Mouse (Mus musculus) hindbrain, embryonic 16.5 days (tissue): ENCODE measurements around the gene Cdc16. TPM values are rescaled to one million over a fixed set of nuclear protein-coding genes. Genes with fewer than 3 reads are reported as not detected.

Experiments used
- ATAC-seq: fragments of 200-750 bp; cut with Nextera tagmentation; 2 replicates; pipeline ENCODE4 v1.8.0; 2017; ENCODE audit warnings: moderate TSS enrichment, moderate library complexity
- H3K27ac ChIP-seq: fragments of 300-500 bp; sonication (generic); 2 replicates; pipeline ENCODE4 v1.5.1; 2014; ENCODE audit warnings: low read depth, mild to moderate bottlenecking, control low read depth, low read length, moderate library complexity
- H3K27me3 ChIP-seq: fragments of 300-500 bp; sonication (generic); replicated peaks from 2 replicates; pipeline ENCODE4 v1.6.1; 2014; ENCODE audit warnings: low read length; ENCODE audit not compliant: control insufficient read depth, insufficient read depth
- H3K36me3 ChIP-seq: fragments of 300-500 bp; sonication (generic); 2 replicates; pipeline ENCODE4 v1.6.1; 2014; ENCODE audit warnings: mild to moderate bottlenecking, low read length, moderate library complexity, mixed read lengths; ENCODE audit not compliant: control insufficient read depth, insufficient read depth
- H3K4me1 ChIP-seq: fragments of 300-500 bp; sonication (generic); 2 replicates; pipeline ENCODE4 v1.6.1; 2014; ENCODE audit warnings: low read depth, low read length; ENCODE audit not compliant: control insufficient read depth, insufficient read depth
- H3K4me2 ChIP-seq: fragments of 300-500 bp; sonication (generic); 2 replicates; pipeline ENCODE4 v1.6.1; 2014; ENCODE audit warnings: mild to moderate bottlenecking, low read length, control low read depth, moderate library complexity
- H3K4me3 ChIP-seq: fragments of 300-500 bp; sonication (generic); 2 replicates; pipeline ENCODE4 v1.5.1; 2014; ENCODE audit warnings: mild to moderate bottlenecking, low read length, control low read depth, moderate library complexity
- H3K9ac ChIP-seq: fragments of 300-500 bp; sonication (generic); 2 replicates; pipeline ENCODE4 v1.6.1; 2014; ENCODE audit warnings: low read depth, mild to moderate bottlenecking, control low read depth, low read length, moderate library complexity
- H3K9me3 ChIP-seq: fragments of 300-500 bp; sonication (generic); 2 replicates; pipeline ENCODE4 v1.6.1; 2014; ENCODE audit warnings: mild to moderate bottlenecking, low read length, moderate library complexity; ENCODE audit not compliant: control insufficient read depth
- WGBS: fragments of 180-500 bp; shearing (Covaris S2); extraction: QIAGEN DNeasy Blood & Tissue Kit; methylation state at CpG from one replicate; pipeline ENCODE4 v1.1.7; 2014; 5-methylcytosine and 5-hydroxymethylcytosine counted together
- polyA plus RNA-seq: library from polyadenylated mRNA; unstranded; fragments of >200 nt; fragmentation: Nextera tagmentation; extraction: Ambion mirVana; gene quantifications from 2 replicates; pipeline ENCODE4 v1.2.1, GENCODE M21; 2015

Gene Cdc16
- polyA plus RNA-seq, 1 experiment from 2014 or later, result 142 TPM

GRCm38 (mm10) chr8:13793746-13794101, 36.2 kb downstream of the Cdc16 start:
- H3K27me3 ChIP-seq, result no peaks in the 10 kb centered on the region
- no peak overlapping the region for H3K4me3 ChIP-seq
- no peaks in the 10 kb centered on the region for H3K9me3 ChIP-seq
- H3K4me2 ChIP-seq, result no peak overlapping the region
- no peak overlapping the region for H3K27ac ChIP-seq
- H3K4me1 ChIP-seq, result no peaks in the 10 kb centered on the region
- WGBS, result 92% methylated on average over 11 of the region's 11 CpGs
- ATAC-seq, result no peak
- peaks cover 43% of the 10 kb centered on the region for H3K36me3 ChIP-seq
- no peak overlapping the region for H3K9ac ChIP-seq

DNA sequence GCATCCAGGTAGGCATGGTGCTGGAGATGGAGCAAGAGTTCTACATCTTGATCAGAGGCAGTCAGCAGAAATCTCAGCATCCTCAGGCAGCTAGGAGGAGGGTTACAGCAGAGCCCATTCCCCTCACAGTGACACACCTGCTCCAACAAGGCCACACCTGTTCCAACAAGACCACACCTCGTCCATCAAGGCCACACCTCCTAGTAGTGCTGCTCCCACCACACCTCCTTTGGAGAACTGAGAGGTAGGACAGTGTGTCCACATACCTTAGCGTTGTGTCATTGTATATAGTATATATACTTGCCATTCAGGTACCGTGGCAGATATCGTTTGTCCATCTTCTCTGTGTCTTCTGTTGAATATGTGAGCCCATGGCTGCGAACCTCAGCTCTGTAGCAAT, 40.2 kb downstream of the Cdc16 start:
- H3K4me1 ChIP-seq, result no peaks in the 10 kb centered on the region
- H3K9ac ChIP-seq, result no peak overlapping the region
- H3K36me3 ChIP-seq, result peaks cover 35% of the 10 kb centered on the region
- no peak overlapping the region for H3K4me3 ChIP-seq
- H3K9me3 ChIP-seq, result no peaks in the 10 kb centered on the region
- no peak for ATAC-seq
- WGBS, result 94% methylated on average over 5 of the region's 5 CpGs
- no peak overlapping the region for H3K4me2 ChIP-seq
- no peak overlapping the region for H3K27ac ChIP-seq
- no peaks in the 10 kb centered on the region for H3K27me3 ChIP-seq

DNA sequence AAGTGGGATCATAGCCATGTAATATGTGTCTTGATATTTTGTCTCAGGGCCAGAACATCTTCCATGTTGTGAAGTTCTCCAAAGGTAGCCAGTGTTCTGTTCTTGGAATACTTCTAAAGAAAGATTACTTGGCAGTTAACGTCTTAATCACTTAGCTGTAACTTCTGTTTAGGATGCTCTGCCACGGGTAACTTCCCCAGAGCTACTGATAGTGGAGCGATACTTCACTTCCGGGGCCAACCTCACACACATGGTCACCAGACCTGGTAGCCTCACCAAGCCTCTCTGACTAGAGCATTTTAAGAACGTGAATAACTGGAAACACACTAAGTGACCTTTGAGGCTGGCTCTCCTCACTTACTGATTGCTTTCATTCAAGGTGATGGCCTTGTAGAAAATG, 42.1 kb downstream of the Cdc16 start:
- H3K4me3 ChIP-seq, result no peak overlapping the region
- H3K4me1 ChIP-seq, result no peaks in the 10 kb centered on the region
- H3K27ac ChIP-seq, result no peak overlapping the region
- no peaks in the 10 kb centered on the region for H3K9me3 ChIP-seq
- no peak overlapping the region for H3K9ac ChIP-seq
- H3K27me3 ChIP-seq, result no peaks in the 10 kb centered on the region
- ATAC-seq, result no peak
- WGBS, result 89% methylated on average over 5 of the region's 5 CpGs
- peaks cover 30% of the 10 kb centered on the region for H3K36me3 ChIP-seq
- H3K4me2 ChIP-seq, result no peak overlapping the region

GRCm38 (mm10) chr8:13828598-13829172, 71.2 kb downstream of the Cdc16 start:
- no peak overlapping the region for H3K4me3 ChIP-seq
- H3K9me3 ChIP-seq, result no peaks in the 10 kb centered on the region
- no peak overlapping the region for H3K9ac ChIP-seq
- H3K4me1 ChIP-seq, result no peaks in the 10 kb centered on the region
- ATAC-seq, result no peak
- H3K36me3 ChIP-seq, result no peaks in the 10 kb centered on the region
- no peak overlapping the region for H3K27ac ChIP-seq
- H3K27me3 ChIP-seq, result no peaks in the 10 kb centered on the region
- no peak overlapping the region for H3K4me2 ChIP-seq
- 81% methylated on average over 7 of the region's 7 CpGs for WGBS

Other genes starting within 250 kb of the Cdc16 start
- not detected in 2 replicates for gene 1700029H14Rik, start 195.2 kb upstream of the Cdc16 start, polyA plus RNA-seq
- 43.5 and 46.3 TPM in 2 replicates for gene Rasa3, start 80.1 kb upstream of the Cdc16 start, polyA plus RNA-seq
- gene Cfap97d2, start 51.8 kb upstream of the Cdc16 start, polyA plus RNA-seq, result 1.0 and 1.9 TPM in 2 replicates
- gene Upf3a, start 27.9 kb downstream of the Cdc16 start, polyA plus RNA-seq, result 40.4 and 40.8 TPM in 2 replicates
- gene AF366264, start 80.7 kb downstream of the Cdc16 start, polyA plus RNA-seq, result not detected in 2 replicates
- gene Champ1, start 112.0 kb downstream of the Cdc16 start, polyA plus RNA-seq, result 43.1 and 50.6 TPM in 2 replicates
- 147 and 169 TPM in 2 replicates for gene Coprs, start 132.6 kb downstream of the Cdc16 start, polyA plus RNA-seq